Mouse (Mus musculus) cerebellum, postnatal 10 days (tissue): ENCODE data around the gene Morn5.

Experiments
- DNase-seq, 2 experiments: peaks; one replicate each; pipeline ENCODE4 v3.0.0; 2021; ENCODE audit warnings: mixed read lengths in 2 of 2

Morn5 gene

GRCm38 (mm10) chr2:36104956-36105741, 55.9 kb downstream of the Morn5 start, which contains the start of gene Lhx6:
Gene Lhx6 (minus strand): TSS chr2:36105408.
- peak in 1 of 2 experiments; percentile 17 for DNase-seq

- no peak for DNase-seq
Measured at GRCm38 (mm10) chr2:36108615-36109014, 59.4 kb downstream of the Morn5 start.

- DNase-seq: no peak
Measured at GRCm38 (mm10) chr2:36112632-36113031, 63.4 kb downstream of the Morn5 start.

- no peak for DNase-seq
Measured at GRCm38 (mm10) chr2:36126795-36127429, 77.7 kb downstream of the Morn5 start.

- no peak for DNase-seq
Measured at GRCm38 (mm10) chr2:36127973-36128372, 78.7 kb downstream of the Morn5 start.

GRCm38 (mm10) chr2:36129051-36129450, 79.8 kb downstream of the Morn5 start:
- no peak for DNase-seq
